Mouse (Mus musculus) C2C12 (cell line): ENCODE results near the gene Tet2. TPM values are rescaled to one million over a fixed set of nuclear protein-coding genes. Genes with fewer than 3 reads are reported as not detected.

Source experiments
- H3K27me3 ChIP-seq: one replicate; pipeline ENCODE4 v1.6.1; 2011; ENCODE audit not compliant: control insufficient read depth, insufficient read depth, insufficient read length
- H3K36me3 ChIP-seq: one replicate; pipeline ENCODE4 v1.6.1; 2011; ENCODE audit not compliant: control insufficient read depth, insufficient read depth
- H3K4me3 ChIP-seq: one replicate; pipeline ENCODE4 v1.5.1; 2011; ENCODE audit warnings: mild to moderate bottlenecking, control low read depth; ENCODE audit not compliant: poor library complexity, insufficient read depth, severe bottlenecking
- H3K79me2 ChIP-seq: one replicate; pipeline ENCODE4 v1.6.1; 2011; ENCODE audit not compliant: control insufficient read depth, insufficient read depth
- H3K79me3 ChIP-seq: one replicate; pipeline ENCODE4 v1.6.1; 2011; ENCODE audit warnings: low read depth, control low read depth
- H3ac ChIP-seq: one replicate; pipeline ENCODE3; 2011; ENCODE audit warnings: low read depth; ENCODE audit not compliant: control insufficient read depth, insufficient read length
- CEBPB ChIP-seq: IDR thresholded peaks from one replicate; pipeline ENCODE4 v1.6.1; 2011; ENCODE audit warnings: low read depth, mild to moderate bottlenecking, control low read depth, moderate library complexity
- CTCF ChIP-seq: IDR thresholded peaks from one replicate; pipeline ENCODE4 v1.5.1; 2011; ENCODE audit not compliant: control insufficient read depth, insufficient read depth, insufficient read length
- FOSL1 ChIP-seq: IDR thresholded peaks from one replicate; pipeline ENCODE4 v1.8.0; 2011; ENCODE audit warnings: mild to moderate bottlenecking, low read length; ENCODE audit not compliant: poor library complexity, insufficient read depth, severe bottlenecking
- MAX ChIP-seq: IDR thresholded peaks from one replicate; pipeline ENCODE4 v1.6.1; 2011; ENCODE audit warnings: mild to moderate bottlenecking, control low read depth
- MYOD1 ChIP-seq: IDR thresholded peaks from one replicate; pipeline ENCODE4 v1.6.1; 2011; ENCODE audit warnings: low read depth; ENCODE audit not compliant: control insufficient read depth, insufficient read length
- MYOG ChIP-seq: IDR thresholded peaks from one replicate; pipeline ENCODE4 v1.6.1; 2011; ENCODE audit not compliant: control insufficient read depth, insufficient read length; ENCODE audit errors: extremely low read depth
- USF1 ChIP-seq: IDR thresholded peaks from one replicate; pipeline ENCODE4 v1.6.1; 2011; ENCODE audit warnings: low read depth, mild to moderate bottlenecking, control low read depth, moderate library complexity
- microRNA-seq: library from miRNA; unstranded; fragments of <30 nt; microRNA quantifications from one replicate; pipeline ENCODE4, GENCODE M21; 2019; ENCODE audit warnings: borderline microRNAs expressed
- polyA plus RNA-seq: library from polyadenylated mRNA; unstranded; fragments of >200 nt; fragmentation: generic; extraction: Trizol; gene quantifications from one replicate; pipeline ENCODE4 v1.2.1, GENCODE M21; 2012; ENCODE audit warnings: missing spikeins

Gene Tet2
- polyA plus RNA-seq, 1 experiment: 1.5 TPM

GRCm38 (mm10) chr3:133428003-133428402, 116.9 kb downstream of the Tet2 start:
- no peaks in the 10 kb centered on the region for H3K36me3 ChIP-seq
- H3K79me3 ChIP-seq: no peaks in the 10 kb centered on the region
- no peaks in the 10 kb centered on the region for H3K27me3 ChIP-seq
- no peak overlapping the region for H3K4me3 ChIP-seq
- no peak overlapping the region for H3ac ChIP-seq
- TF ChIP-seq FOSL1: no peak
- TF ChIP-seq CEBPB: no peak
- TF ChIP-seq MYOG: no peak
- TF ChIP-seq MYOD1: no peak
- no peaks in the 10 kb centered on the region for H3K79me2 ChIP-seq

- H3K79me3 ChIP-seq: no peaks in the 10 kb centered on the region
- no peaks in the 10 kb centered on the region for H3K27me3 ChIP-seq
- no peak overlapping the region for H3ac ChIP-seq
- no peak overlapping the region for H3K4me3 ChIP-seq
- no peaks in the 10 kb centered on the region for H3K79me2 ChIP-seq
- no peaks in the 10 kb centered on the region for H3K36me3 ChIP-seq
- no peak for TF ChIP-seq MYOD1
- no peak for TF ChIP-seq CEBPB
- TF ChIP-seq FOSL1: no peak
- no peak for TF ChIP-seq MYOG
- TF ChIP-seq MAX: no peak
- TF ChIP-seq USF1: no peak
- no peak for TF ChIP-seq CTCF
These were observed 121.9 kb downstream of the Tet2 start for GRCm38 (mm10) chr3:133423073-133423472.

GRCm38 (mm10) chr3:133414747-133415146, 130.2 kb downstream of the Tet2 start:
- H3K36me3 ChIP-seq: no peaks in the 10 kb centered on the region
- no peaks in the 10 kb centered on the region for H3K27me3 ChIP-seq
- no peaks in the 10 kb centered on the region for H3K79me2 ChIP-seq
- H3K4me3 ChIP-seq: no peak overlapping the region
- no peak for TF ChIP-seq MYOG
- TF ChIP-seq CTCF: no peak
- no peak for TF ChIP-seq MAX
- no peak for TF ChIP-seq USF1
- TF ChIP-seq CEBPB: no peak
- no peak for TF ChIP-seq MYOD1
- TF ChIP-seq FOSL1: no peak
- H3K79me3 ChIP-seq: no peaks in the 10 kb centered on the region
- H3ac ChIP-seq: no peak overlapping the region

Small RNA genes within 50 kb of the gene (microRNA-seq; reads per million reads assigned to microRNA genes)
- gene Gm25042: not detected

Other genes with a start within 250 kb of the Tet2 start
- 41.2 TPM for gene Ppa2, start 235.0 kb downstream of the Tet2 start, polyA plus RNA-seq